ENCODE assay signal across 11 mouse cellular contexts in genomic region chr5:23394366-23395145, GRCm38 (mm10). TPM values are rescaled to one million over a fixed set of nuclear protein-coding genes. Genes with fewer than 3 reads are reported as not detected.
DNase-seq lines count a peak whose midpoint lies in the region; ATAC-seq and TF ChIP-seq lines count a peak whose summit lies in the region.
"Had no signal": no experiment of that assay in that cellular context is flagged by ENCODE, and none has a peak within 500 bp of the region (broad histone marks: within the 10 kb centered on the region; RNA-seq: fewer than 3 reads in every experiment).

No protein-coding gene starts in this region.

- no peak for ATAC-seq in lung, embryonic 16.5 days (ENCODE audit: low read depth)
- ATAC-seq in intestine, postnatal 0 days = no peak
- ATAC-seq: liver, postnatal 0 days had no signal

- peak overlapping the region; percentile 10; the same call in 1 of the 2 replicates for H3K27ac ChIP-seq in lung, embryonic 16.5 days (ENCODE audit: low read length)
- H3K27ac ChIP-seq in intestine, postnatal 0 days (ENCODE audit: low read depth, low read length) = no peak overlapping the region
- H3K27ac ChIP-seq: embryonic facial prominence, embryonic 13.5 days had no signal

- H3K36me3 ChIP-seq in lung, embryonic 16.5 days (ENCODE audit: control insufficient read depth, insufficient read depth, low read length) = peaks cover 3% of the 10 kb centered on the region; the same call in 1 of the 2 replicates
- no peaks in the 10 kb centered on the region for H3K36me3 ChIP-seq in intestine, postnatal 0 days (ENCODE audit: control insufficient read depth, insufficient read depth)

- 45% methylated on average over 3 of the region's 3 CpGs for WGBS in lung, embryonic 16.5 days
- 21% methylated on average over 3 of the region's 3 CpGs for WGBS in lung, adult 2 months
- WGBS in intestine, postnatal 0 days = 51% methylated on average over 3 of the region's 3 CpGs

- TF ChIP-seq POLR2A in lung, adult 2 months (IDR thresholded peaks at IDR 0.05; ENCODE audit: borderline replicate concordance, extremely low read depth, low read depth, low read length) = no peak
- TF ChIP-seq POLR2A in brain, embryonic 14.5 days (IDR thresholded peaks at IDR 0.05; ENCODE audit: borderline replicate concordance, extremely low read depth, insufficient read depth, insufficient read length, poor library complexity, severe bottlenecking) = no peak

- no peaks in the 10 kb centered on the region for H3K27me3 ChIP-seq in lung, embryonic 16.5 days (ENCODE audit: control insufficient read depth, insufficient read depth, low read depth, low read length)
- no peaks in the 10 kb centered on the region for H3K27me3 ChIP-seq in intestine, postnatal 0 days (replicated peaks; ENCODE audit: control insufficient read depth, insufficient read depth, low read length)
- H3K27me3 ChIP-seq: embryonic facial prominence, embryonic 13.5 days had no signal

- H3K9me3 ChIP-seq in lung, embryonic 16.5 days (ENCODE audit: control insufficient read depth, low read length) = no peaks in the 10 kb centered on the region
- H3K9me3 ChIP-seq in intestine, postnatal 0 days (ENCODE audit: control insufficient read depth) = no peaks in the 10 kb centered on the region
- H3K9me3 ChIP-seq: embryonic facial prominence, embryonic 13.5 days had no signal

- no peak overlapping the region for H3K9ac ChIP-seq in lung, embryonic 16.5 days (ENCODE audit: low read length)
- H3K9ac ChIP-seq in intestine, postnatal 0 days (ENCODE audit: low read depth, low read length) = no peak overlapping the region
- H3K9ac ChIP-seq: embryonic facial prominence, embryonic 13.5 days; liver, postnatal 0 days had no signal

- no peak overlapping the region for H3K4me2 ChIP-seq in lung, embryonic 16.5 days (ENCODE audit: low read depth, low read length)
- no peak overlapping the region for H3K4me2 ChIP-seq in intestine, postnatal 0 days (replicated peaks; ENCODE audit: low read depth)
- H3K4me2 ChIP-seq: embryonic facial prominence, embryonic 13.5 days had no signal

- peak; percentile 33 for DNase-seq in gastrocnemius, postnatal 25 days
- DNase-seq in gastrocnemius, postnatal 4 days (ENCODE audit: low spot score in 2 of 2) = no peak
- DNase-seq in lung, adult 2 months = no peak
- peak; percentile 0 for DNase-seq in brain, embryonic 14.5 days (ENCODE audit: low read depth)
- peak; percentile 70 for DNase-seq in lung, postnatal 36 days
- DNase-seq in natural killer cell, adult 2 months (ENCODE audit: low spot score in 2 of 2) = no peak
- DNase-seq: kidney, adult 18-20 months; liver, postnatal 0 days had no signal

- TF ChIP-seq CTCF in lung, adult 2 months (IDR thresholded peaks at IDR 0.05; ENCODE audit: insufficient read depth, low read length) = no peak
- no peak for TF ChIP-seq CTCF in brain, embryonic 14.5 days (IDR thresholded peaks at IDR 0.05; ENCODE audit: borderline replicate concordance, extremely low read depth, insufficient read depth, insufficient read length)
- no peak for TF ChIP-seq CTCF in intestine, postnatal 0 days (IDR thresholded peaks at IDR 0.05; ENCODE audit: low read depth)

- H3K4me1 ChIP-seq in lung, embryonic 16.5 days (replicated peaks; ENCODE audit: control insufficient read depth, insufficient read depth, low read length) = no peaks in the 10 kb centered on the region
- peaks cover 5% of the 10 kb centered on the region for H3K4me1 ChIP-seq in lung, adult 2 months (ENCODE audit: control insufficient read depth, insufficient read depth, low read length)
- no peaks in the 10 kb centered on the region for H3K4me1 ChIP-seq in intestine, postnatal 0 days (replicated peaks; ENCODE audit: control insufficient read depth, insufficient read depth, low read length)

- no peak overlapping the region for H3K4me3 ChIP-seq in lung, embryonic 16.5 days (ENCODE audit: low read length)
- no peak overlapping the region for H3K4me3 ChIP-seq in lung, adult 2 months (replicated peaks; ENCODE audit: extremely low read depth, low read depth, low read length)
- no peak overlapping the region for H3K4me3 ChIP-seq in intestine, postnatal 0 days (ENCODE audit: low read depth, low read length)
- H3K4me3 ChIP-seq: embryonic facial prominence, embryonic 13.5 days had no signal

RNA-seq across cellular contexts. Expression of gene Kmt2e, which starts 39.7 kb away (rescaled TPM):
- 10 to 100 TPM; 20.5 to 24.2 TPM for total RNA-seq in gastrocnemius, postnatal 25 days (2021)
- 10 to 100 TPM; 55.5 to 57.7 TPM for total RNA-seq in gastrocnemius, postnatal 4 days (2021)
- 99.2 and 101 TPM in 2 replicates for polyA plus RNA-seq in lung, embryonic 16.5 days (2015; fragmentation: Nextera tagmentation; extraction: Ambion mirVana)
- polyA plus RNA-seq in lung, adult 2 months (2012; rRNA removed) = 22.2 and 22.9 TPM in 2 replicates
- polyA plus RNA-seq in brain, embryonic 14.5 days (2012; rRNA removed) = 44.2 and 75.0 TPM in 2 replicates
- polyA plus RNA-seq in intestine, postnatal 0 days (2015; fragmentation: Nextera tagmentation; extraction: Ambion mirVana) = 44.8 and 49.3 TPM in 2 replicates

Comparison
In these comparisons a context has a peak if more than half of its experiments do, and no peak if none do; other contexts are left out.
1. DNase-seq: peak in gastrocnemius, postnatal 25 days (single experiment), brain, embryonic 14.5 days (single experiment) and lung, postnatal 36 days (single experiment); none in gastrocnemius, postnatal 4 days (0 of 2), lung, adult 2 months (single experiment) and natural killer cell, adult 2 months (0 of 2).